8 mouse cellular contexts compared by ENCODE assay signal in genomic region chrX:167382047-167382853, GRCm38 (mm10). TPM values are rescaled to one million over a fixed set of nuclear protein-coding genes. Genes with fewer than 3 reads are reported as not detected.
A peak's percentile ranks its signal among the peaks of the same experiment; 100 is the strongest.
DNase-seq lines count a peak whose midpoint lies in the region; ATAC-seq lines count a peak whose summit lies in the region.

Gene Prps2 (minus strand): TSS chrX:167382749.

- H3K27me3 ChIP-seq in hindbrain, embryonic 12.5 days: peaks cover 48% of the 10 kb centered on the region

- 21% methylated on average over 44 of the region's 47 CpGs for WGBS in hindbrain, embryonic 12.5 days

- H3K9me3 ChIP-seq in hindbrain, embryonic 12.5 days (replicated peaks): no peaks in the 10 kb centered on the region

- peak within 1 kb of the TSS; percentile 56 for H3K9ac ChIP-seq in hindbrain, embryonic 12.5 days

- peak within 1 kb of the TSS; percentile 51 for H3K4me3 ChIP-seq in hindbrain, embryonic 12.5 days

- ATAC-seq in hindbrain, embryonic 12.5 days (ENCODE audit: low FRiP score): peak; percentile 92

- peak; percentile 72 for DNase-seq in NIH3T3 (ENCODE audit: low read depth)
- DNase-seq in cerebellum, adult 9-11 months: peak; percentile 2
- peak; percentile 6 to 32 for DNase-seq in frontal cortex, postnatal 10 days (ENCODE audit: low spot score in 2 of 2)
- peak; percentile 40 to 46 for DNase-seq in layer of hippocampus, postnatal 36 days
- peak; percentile 26 for DNase-seq in lung, postnatal 25 days (ENCODE audit: low spot score)
- peak; percentile 61 for DNase-seq in retina, embryonic 14.5 days (ENCODE audit: low spot score)
- DNase-seq in thymus, postnatal 25 days: peak; percentile 67

- no peaks in the 10 kb centered on the region for H3K4me1 ChIP-seq in hindbrain, embryonic 12.5 days

- H3K27ac ChIP-seq in hindbrain, embryonic 12.5 days: no peak within 1 kb of the TSS

- no peaks in the 10 kb centered on the region for H3K36me3 ChIP-seq in hindbrain, embryonic 12.5 days

- peak within 1 kb of the TSS; percentile 68 for H3K4me2 ChIP-seq in hindbrain, embryonic 12.5 days (replicated peaks)

RNA-seq across cellular contexts. Expression of gene Prps2, which starts in this region (rescaled TPM):
- polyA plus RNA-seq in hindbrain, embryonic 12.5 days (2016; fragmentation: Nextera tagmentation; extraction: Ambion mirVana): 12.7 and 14.6 TPM in 2 replicates
- 10 to 100 TPM; 20.7 to 23.7 TPM for total RNA-seq in layer of hippocampus, postnatal 36 days (2021)

Comparison
In these comparisons a context has a peak if more than half of its experiments do, and no peak if none do; other contexts are left out.
1. DNase-seq: peak in every context shown above with its lines; median percentile 72 in NIH3T3; 67 in thymus, postnatal 25 days; 61 in retina, embryonic 14.5 days; 43 in layer of hippocampus, postnatal 36 days; 26 in lung, postnatal 25 days; 19 in frontal cortex, postnatal 10 days; 2 in cerebellum, adult 9-11 months.